Mouse (Mus musculus) adrenal gland, postnatal 14 days (tissue): ENCODE measurements at regions not wholly inside any gene's neighbourhood (a gene's known extent, or its start where the extent isn't known, plus 50 kb on each side); places are given as distances from the start of the nearest gene placed in this dataset.

Source experiments
- DNase-seq: peaks from one replicate; pipeline ENCODE4 v3.0.0; 2021; ENCODE audit warnings: mixed read lengths

DNA sequence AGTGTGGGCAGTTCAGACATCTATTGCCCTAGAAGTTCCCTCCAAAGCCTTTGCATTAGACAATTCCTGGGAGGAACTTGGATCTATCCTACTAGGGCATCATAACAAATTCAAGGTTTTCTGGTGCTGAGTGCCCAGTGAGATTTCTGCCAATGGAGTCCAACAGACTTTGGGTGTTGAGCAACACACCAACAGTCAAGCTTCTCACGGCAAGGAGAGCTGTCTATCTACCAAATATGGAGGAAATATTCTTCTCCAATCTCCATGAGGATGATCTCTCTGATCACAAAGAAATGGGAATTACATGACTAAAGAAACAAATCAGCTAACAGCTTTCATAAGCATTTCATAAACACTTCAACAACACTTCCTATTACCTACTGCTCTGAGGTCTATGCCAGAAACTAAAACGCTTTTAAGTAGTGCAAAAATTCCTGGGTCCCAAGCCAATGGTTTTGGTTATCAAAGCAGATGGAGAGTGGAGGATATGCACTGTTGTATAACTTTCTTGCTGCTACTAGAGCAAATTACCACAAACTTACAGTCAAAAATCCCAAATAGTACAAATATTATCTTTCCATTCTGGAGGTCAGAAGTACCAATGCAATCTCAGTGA lies 351.8 kb upstream of the Atp2b1 start:
- no peak for DNase-seq

DNA sequence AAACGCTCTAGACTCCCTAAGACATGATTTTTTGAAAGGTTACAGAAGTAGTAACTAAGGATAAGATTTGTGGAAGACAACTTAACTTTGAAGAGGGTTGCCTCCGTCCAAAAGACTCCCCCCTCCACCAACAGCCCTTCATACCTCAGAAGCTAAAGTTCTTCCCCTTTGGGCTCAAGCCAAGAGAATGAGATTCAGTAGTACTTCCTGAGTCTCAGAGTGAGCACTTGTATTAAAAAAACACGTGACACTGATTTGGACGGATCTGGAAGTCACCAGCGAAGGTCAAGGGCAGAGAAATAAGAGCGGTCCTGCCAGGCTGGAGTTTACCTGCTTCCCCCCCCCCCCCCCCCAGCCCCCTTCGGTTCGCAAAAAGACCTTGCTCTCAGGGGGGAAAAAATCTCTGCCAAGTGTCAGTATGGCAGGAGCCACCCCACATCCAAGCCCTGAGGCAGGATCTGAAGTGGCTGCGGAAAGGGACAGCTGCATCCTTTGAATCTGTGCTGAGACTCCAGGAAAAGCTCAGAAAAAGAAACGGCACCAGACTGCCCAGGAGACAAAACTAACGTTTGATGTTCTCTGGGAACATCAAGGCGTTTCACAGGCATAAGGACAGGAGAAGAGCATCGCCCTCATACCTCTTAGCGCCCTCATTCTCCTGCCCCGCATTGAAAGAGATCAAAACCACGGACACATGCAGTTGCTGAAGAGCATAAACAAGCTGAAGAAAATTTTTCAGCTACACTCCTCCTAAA lies 341.2 kb upstream of the Atp2b1 start:
- no peak for DNase-seq

DNA sequence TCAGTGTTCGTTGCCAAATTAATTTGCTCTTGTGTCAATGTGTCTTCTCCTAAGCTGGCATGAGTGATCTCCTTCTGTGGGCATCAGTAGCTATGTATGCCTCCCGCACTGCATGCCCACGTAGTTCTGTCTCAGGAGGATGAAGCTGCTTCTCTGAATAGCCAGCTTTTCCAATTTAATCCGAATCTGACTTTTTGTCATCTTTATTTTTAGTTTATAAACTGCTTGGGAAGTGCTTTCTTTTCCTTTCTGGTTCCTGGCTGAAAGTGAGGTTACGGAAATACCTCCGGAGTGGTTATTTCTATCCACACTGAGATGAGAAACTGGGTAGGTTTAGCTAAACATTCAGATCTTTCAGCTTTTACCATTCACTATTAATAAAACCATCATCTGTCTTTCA lies 337.2 kb upstream of the Atp2b1 start:
- DNase-seq, result no peak

DNA sequence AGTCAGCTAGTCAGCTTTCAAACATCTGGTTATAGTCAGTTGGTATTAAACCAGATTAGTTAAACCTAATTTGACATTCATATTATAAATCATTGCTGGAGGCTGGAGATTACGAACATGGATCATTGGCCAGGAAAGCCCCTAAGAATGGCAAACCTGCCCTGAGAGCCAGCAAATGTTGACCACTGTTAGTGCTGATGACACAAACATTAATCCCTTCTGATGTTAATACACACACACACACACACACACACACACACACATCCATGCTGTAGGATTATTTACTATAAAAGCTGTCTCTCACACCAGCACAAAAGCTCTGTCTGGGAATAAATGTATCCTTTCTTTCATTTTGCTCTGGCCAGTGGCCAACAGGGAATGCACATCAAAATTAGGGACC lies 329.4 kb upstream of the Atp2b1 start:
- DNase-seq, result no peak

DNA sequence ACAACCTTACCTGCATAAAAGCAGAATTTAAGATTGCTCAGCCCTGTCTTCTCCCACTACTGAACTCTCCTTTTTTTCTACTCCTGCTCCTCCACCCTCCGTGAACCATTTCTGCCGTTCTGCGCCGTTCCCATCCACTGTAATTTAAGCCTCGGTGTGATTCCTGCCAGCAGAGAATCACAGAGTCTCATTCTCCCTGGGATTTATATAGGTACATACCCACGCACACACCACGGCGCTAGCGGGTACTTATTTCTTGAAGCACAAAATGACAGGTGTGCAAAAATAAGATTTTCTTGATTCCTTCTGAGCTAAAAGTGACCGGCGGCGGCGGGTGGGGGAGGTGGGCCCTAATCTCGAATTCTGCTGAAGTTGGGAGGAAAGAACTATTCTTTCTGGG lies 324.5 kb upstream of the Atp2b1 start:
- DNase-seq, result no peak

DNA sequence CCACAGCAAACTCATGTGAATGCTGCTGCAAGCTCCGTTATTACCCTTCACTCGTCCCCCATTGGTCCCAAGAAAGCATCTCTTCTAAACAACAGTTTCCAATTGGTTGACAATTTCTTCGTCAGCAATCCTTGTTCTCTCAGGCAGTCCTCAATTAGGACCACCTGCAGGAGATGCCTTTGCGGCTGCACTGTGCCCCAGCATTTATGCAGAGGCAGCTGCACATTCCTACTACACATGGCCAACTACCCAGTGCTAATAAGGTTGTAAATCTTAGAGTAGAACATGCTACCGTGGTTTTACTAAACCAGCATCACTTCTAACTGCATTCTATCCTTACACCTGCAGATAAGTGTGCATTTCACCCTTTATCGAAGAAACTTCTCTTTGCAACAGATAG lies 322.1 kb upstream of the Atp2b1 start:
- no peak for DNase-seq

DNA sequence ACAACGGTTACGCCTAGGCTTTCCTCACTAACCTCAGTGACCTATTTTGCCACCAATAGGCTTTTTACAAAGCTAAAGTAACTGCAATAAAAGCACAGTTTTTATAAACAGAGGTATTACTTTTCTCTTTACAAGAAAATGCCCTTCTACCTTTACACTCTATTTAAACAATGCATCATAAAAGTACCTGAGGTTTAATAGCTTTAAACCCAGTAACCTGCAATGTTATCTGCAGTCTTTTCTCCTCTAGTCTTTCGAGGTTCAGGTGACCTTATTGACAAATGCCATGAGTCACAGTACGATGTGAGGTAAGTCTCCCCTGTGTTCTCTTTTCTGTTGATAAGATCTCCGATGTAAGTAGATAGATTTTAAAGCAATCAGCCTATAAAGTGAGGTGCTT lies 320.3 kb upstream of the Atp2b1 start:
- no peak for DNase-seq

DNA sequence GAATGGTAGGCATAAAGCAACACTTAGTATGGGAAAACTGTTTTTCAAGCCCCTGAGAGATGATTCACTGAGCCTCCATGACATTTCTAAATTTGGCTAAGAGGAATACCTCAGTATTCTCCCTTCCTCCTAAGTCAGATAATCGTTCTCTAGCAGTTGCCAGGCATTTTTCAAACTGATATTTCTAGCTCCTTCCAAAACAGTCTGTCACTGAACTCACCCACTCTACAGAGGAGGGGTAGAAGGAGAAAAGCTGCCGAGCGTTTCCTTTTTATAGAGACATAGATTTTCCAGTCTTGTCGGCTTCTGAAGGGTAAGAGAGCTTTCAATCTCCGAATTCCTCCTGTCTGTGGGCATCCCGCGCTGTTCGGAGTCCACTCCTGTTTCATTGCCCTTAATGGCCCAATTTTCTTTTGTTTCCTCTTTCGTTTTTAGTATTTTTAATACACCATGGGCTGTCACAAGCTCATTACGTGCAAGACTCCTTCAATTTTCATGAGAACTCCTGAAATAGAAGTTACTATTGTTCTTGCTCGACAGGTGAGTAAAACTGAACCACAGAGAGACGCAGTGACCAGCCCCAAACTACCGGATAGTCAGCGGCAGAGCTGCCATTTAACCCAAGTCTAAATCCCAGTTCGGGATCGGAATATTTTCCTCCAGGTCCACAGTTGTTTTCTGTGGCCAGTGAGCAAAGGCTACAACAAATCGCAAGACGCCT lies 305.8 kb upstream of the Atp2b1 start:
- no peak for DNase-seq

DNA sequence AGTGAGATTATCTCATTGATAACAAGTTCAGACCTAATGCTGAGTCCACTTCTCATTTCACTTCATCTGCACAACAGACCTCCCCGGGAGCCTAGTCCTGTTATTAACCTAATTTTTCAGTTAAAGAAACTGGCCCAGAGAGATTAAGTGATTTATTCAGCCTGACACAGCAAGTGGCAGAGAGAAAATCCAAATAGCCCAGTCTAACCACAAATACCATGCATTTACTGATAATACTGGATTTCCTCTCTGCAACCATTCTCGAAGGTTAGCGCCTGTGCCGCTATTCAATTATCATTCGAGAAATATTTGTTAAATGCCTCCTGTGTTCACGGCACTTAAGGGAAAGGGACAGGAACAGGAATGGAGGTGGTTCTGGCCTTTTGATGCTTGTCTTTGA lies 303.5 kb upstream of the Atp2b1 start:
- no peak for DNase-seq

DNA sequence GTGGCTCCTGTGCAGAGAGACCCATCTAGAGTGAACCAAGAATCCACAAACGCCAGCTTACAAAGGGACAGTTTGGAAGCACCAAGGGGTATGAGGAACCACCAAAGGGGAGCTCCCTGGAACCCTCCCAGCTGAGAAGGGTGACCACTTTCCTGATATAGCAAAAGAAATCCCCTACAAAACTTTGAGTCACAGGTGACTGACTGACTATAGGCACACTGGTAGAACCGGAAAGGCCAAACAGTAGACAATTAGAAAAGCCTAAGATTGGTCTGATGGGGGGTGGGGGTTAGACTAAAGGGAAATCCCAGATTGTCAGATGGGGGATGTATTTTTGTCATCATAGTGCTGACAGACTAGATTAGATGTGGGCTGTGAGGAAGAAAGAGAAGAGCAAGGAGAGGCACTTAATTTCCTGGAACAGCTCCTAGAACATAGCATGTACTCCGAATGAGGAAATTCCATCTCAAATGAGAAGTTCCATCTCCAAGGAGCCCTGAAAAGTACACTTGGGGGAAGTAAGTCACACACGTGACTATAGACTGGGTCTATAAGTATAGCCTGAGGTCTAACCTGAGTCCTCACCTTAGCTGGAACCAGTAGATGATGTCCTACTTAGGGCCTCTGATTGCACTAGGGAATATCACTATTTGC lies 302.4 kb upstream of the Atp2b1 start:
- no peak for DNase-seq

DNA sequence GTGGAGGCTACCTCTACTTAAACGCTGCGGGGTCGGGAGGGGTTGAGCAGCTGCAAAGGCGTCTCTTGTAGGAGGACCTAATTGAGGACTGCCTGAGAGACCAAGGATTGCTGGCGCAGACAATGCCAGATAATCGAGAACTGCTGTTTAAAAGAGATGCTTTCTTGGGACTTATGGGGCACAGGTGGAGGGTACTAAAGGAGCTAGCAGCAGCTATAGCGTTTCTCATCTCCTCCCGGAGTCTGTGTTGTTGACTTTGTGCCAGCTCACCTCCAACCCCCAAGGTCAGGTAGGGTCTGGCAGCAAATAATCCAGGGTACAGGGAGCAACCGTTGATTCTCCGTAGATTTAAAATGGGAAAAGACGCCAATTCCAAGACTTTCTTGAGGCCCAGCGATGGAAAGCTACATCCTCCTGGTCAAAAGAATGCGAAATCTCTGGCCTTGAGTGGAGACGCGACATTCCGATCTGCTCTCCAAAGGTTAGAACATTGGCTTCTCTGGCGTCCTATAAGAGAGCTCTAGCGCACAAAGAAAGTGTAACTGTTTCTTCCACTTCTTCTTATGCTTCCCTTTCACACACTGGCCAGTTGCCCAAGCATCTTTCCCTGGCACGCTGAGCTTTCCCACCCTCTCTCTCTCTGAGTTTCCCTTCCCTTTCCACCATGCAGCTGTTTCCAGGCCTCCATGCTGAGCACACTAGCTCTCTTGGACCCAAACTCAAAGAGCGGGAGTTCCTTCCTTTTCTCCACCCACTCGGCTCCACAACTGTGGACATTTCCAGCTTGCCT lies 295.3 kb upstream of the Atp2b1 start:
- DNase-seq, result no peak

DNA sequence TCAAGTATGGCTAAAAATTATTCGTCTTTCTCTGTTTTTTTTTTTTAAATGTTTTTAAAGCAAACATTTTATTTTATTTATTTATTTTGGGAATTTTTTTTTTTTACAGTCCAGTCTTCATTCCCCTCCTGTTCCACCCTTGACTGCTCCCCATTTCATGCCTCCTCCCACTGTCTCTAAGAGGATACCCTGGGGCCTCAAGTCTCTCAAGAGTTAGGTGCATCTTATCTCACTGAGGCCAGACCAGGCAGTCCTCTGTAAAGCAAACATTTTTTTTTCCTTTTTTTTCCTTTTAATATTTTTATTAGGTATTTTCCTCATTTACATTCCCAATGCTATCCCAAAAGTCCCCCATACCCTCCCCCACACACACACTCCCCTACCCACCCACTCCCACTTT lies 290.1 kb upstream of the Atp2b1 start:
- DNase-seq, result no peak

DNA sequence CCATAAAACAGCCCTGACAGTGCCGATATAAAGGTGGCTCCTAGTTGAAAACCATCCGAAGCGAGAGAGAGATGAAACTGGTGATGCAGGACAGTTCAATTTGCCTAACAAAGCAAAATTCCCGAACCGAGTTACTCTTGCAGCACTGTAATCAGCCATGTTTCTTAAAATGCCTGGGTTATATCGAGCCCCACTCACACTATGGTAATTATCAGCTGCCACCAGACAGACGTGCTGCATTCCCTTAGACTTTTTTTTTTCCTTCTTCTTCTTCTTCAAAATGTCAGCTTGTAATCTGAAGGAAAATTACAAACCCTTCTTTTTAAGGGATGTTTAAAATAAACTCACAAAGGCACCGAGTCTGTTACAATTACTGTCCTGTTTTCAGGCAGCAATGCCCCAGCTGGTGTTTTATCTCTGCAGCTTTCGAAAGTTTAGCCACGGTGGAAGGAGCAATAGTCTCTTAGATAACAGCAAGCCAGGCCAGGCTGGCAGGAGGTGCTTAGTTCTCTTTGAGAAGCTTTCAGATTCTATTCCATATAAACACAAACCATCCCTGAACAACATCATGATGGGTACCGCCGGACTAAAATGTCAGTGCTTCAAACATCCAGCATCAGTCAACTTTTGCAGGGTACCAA lies 289.4 kb upstream of the Atp2b1 start:
- no peak for DNase-seq

DNA sequence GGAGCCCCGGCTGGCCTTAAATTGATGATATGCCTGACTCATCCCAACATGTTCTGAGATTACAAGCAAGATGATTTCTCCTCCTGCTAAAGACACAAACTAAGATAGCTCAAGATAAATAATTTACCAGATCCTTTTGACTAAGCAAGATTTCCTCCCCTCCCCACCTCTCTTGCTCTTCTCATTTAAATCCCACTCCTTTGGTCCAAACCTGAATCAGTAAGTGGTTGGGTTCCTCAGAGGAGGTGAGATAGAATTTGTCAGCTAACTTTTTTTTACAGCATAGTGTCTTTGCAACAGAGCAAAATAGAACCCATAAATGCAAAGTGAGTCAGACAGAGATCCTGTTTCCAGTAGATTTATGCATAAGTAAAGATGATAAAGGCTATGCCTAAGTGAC lies 286.0 kb upstream of the Atp2b1 start:
- no peak for DNase-seq

DNA sequence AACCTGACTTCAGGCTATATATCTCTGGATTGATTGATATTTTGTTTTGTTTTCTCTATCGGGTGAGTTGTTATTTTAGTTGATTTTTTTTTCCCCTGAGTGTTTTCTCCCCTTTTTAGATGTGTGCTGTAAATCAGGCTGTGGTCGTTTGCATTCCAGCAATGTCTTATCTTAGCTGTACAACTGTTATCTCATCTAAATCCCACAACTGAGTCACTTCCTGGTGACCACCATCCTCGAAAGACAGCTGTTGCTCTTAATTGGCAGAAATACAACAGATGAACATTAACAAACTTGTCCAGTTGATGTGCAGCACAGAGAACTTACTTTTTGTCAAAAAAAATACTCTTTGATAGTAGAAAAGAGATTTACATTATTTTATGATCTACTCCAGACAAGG lies 285.0 kb upstream of the Atp2b1 start:
- no peak for DNase-seq

DNA sequence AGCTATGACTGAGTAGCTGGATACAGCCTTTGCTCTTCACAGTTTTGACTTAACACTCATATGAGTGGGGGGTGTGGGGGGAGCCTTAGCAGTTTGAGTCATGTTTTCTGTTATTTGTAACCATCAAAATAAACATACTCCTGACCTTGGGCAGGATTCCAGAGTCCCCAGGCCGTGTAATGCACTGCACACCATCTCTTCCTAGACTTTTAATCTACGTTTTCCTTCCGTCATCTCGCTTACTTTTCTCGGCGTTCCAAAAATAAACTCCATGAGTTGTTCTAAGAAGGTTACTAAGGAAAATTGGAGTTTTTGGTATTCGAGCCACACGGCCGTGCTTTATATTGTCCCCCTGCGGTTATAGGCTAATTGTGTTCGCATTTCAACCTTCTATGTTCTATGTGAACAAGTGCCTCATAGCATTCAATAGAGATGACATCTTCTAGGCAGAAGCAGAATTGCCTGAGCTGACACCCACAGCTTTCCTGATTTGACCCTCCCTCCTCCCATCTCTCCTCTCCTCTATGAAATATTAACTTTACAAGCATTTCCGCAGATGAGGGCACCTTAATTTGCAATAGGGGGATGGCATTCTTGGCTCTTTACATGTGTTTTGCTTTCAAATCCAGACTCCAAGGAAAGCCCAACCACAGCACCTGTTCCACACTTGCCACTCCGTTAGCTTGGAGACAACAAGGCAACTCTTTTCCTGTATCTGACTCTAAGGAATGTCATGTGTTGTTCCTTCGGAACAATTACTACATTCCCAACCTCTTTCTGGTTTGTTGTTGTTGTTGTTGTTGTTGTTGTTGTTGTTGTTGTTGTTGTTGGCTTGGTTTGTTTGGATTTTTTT lies 276.2 kb upstream of the Atp2b1 start:
- peak; percentile 11 for DNase-seq

DNA sequence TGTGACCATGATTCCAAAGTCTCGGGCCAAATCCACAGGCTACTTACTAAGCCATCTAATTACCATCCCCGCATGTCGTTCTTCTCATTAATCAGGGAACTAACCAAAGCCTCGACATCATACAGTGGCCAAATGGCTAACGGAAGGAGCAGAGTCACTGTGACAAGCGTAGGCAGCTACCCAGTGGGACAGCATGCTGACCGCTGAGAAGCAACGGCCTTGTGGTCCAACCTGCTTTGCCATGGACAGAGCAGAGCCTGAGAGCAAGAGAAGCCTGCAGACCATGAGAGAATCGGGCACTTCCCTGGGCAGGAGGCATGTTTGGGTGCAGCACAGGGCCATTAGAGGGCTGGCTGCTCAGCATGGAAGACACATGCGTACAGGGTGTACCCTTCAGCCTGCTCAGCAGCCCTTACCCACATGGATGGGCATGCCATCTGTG lies 268.5 kb upstream of the Atp2b1 start:
- no peak for DNase-seq

DNA sequence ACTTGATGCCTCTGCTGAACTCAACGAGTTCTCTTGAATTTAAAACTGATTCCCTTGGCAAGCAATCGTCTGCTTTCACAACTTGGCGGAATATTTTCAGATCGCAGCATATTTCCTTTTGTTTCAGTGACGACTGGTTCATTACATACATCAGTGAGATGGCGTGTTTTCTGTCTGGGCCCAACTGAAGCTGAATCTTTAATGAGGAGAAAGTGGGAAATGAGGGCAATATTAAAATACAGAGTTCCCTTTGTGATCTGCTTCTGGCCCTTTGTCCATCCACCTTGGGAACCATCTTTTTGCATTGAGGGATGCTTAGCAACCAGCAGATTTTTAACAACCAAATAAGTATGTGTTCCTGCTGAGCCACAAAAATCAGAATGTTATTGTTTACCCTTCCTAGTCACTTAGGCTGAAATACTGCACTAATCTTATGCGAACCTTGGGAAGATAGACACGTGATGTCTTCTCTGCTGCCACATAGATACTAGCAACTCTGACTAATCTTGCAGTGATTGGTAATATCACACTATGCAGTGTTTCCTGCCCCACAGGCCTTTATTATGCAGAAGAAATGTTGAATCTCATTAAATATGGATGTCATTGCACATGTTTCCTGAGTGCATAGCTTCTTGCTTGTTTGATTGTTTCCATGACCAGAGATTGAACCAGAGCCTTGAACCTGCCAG lies 267.8 kb upstream of the Atp2b1 start:
- DNase-seq, result no peak

DNA sequence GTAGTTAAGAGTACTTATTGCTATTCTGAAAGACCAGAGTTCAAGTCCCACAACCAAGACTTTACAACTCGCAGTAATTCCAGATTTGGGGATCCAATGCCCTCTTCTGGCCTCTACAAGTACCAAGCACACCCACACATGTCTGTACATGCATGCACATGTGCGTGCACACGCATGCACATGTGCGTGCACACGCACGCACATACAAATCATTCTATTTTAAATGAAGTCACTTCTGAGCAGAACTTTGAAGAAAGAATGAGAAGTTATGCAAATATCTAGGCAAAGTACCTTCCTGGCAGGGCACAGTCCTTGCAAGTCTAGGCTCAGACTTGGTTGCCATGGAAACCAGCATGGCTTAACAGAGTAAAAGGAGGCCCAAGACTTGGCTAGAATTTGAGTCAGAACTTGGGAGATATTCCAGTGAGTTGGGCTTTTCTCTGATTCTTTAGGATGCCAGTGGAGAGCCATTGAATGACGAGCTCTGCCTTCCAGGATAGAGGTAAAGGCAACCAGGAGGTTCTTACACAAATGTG lies 265.4 kb upstream of the Atp2b1 start:
- no peak for DNase-seq

DNA sequence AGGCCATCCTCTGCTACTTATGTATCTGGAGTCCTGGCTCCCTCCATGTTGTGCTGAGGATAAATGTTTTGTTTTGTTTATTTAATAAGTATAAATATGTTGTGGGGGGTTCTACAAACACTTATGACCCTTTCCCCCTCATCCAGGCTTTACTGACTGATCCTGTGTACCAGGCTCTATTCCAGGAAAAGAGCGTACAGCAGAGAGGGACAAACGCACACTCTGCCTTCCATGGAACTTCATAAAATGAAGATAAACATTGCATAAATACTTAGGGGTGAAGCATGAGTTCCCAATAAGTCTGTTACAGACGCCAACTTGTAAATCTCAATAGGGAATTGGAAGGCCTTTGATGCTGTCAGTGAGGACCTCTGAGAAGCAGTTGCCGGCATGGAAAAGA lies 263.7 kb upstream of the Atp2b1 start:
- DNase-seq, result no peak
